Mouse (Mus musculus): ENCODE measurements at regions not wholly inside any gene's neighbourhood (a gene's known extent, or its start where the extent isn't known, plus 50 kb on each side); places are given as distances from the start of the nearest gene placed in this dataset.
A peak's percentile ranks its signal among the peaks of the same experiment; 100 is the strongest.

DNA sequence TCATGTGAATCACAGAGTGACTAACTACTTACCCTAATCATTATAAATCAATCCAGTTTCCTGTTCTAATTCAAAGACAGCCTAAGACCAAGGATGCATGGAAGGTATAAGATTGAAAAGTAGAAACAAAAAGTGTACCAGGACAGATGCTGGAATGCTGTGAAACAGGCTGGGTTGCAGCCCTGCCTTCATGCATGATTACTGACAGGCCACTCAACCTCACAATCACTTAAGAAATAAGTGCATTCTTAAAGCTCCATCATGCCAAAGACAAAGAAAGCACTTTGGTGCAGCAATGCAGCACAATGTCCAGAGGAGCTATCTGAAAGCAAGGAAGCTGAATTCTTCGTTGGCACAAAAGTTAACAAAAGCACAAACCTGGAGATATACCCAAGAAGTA, 2810.4 kb downstream of the 9330182O14Rik start:
- Histone ChIP-seq H3K27me3 (ENCODE audit: insufficient read depth, low read length) (no peaks in the 10 kb centered on the region), H3K9me3 (ENCODE audit: low read length) (no peaks in the 10 kb centered on the region), H3K4me1 (replicated peaks; ENCODE audit: low read depth, low read length) (0 out of 2 replicates have a peak, but pooled peaks cover 4% of the 10 kb centered on the region), H3K4me3 (replicated peaks; ENCODE audit: low read length) (no peak overlapping the region), H3K36me3 (ENCODE audit: insufficient read depth, low read length) (no peaks in the 10 kb centered on the region)
- TF ChIP-seq NANOG (IDR thresholded peaks at IDR 0.05; ENCODE audit: borderline replicate concordance, low read length), result no peak
- TF ChIP-seq CTCF (conservative IDR thresholded peaks at IDR 0.05; ENCODE audit: low read length), result no peak
- no peak for TF ChIP-seq POU5F1 (IDR thresholded peaks at IDR 0.05; ENCODE audit: borderline replicate concordance, low read length)

DNA sequence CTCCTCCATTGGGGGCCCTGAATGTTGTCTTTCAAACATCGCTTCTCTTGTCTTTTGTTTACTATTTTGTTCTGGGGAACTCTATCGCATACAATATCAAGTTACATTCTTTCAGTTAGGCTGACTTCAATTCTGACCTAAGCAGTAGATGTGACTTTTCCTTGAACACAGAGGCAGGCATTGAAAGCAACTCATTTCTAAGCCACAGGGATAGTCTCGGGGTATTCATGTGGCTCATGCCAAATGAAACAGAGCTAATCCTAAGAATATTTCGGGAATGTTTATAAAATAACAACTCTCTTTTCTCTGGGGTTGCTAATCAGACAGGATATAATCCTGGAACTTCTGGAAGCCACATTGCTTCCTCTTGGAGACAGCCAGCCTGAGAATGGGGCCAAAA, 2821.0 kb downstream of the 9330182O14Rik start:
- TF ChIP-seq POU5F1 (IDR thresholded peaks at IDR 0.05; ENCODE audit: borderline replicate concordance, low read length) (no peak), CTCF (conservative IDR thresholded peaks at IDR 0.05; ENCODE audit: low read length) (no peak), NANOG (IDR thresholded peaks at IDR 0.05; ENCODE audit: borderline replicate concordance, low read length) (no peak)
- Histone ChIP-seq H3K36me3 (ENCODE audit: insufficient read depth, low read length) (no peaks in the 10 kb centered on the region), H3K4me3 (replicated peaks; ENCODE audit: low read length) (no peak overlapping the region), H3K27me3 (ENCODE audit: insufficient read depth, low read length) (no peaks in the 10 kb centered on the region), H3K4me1 (replicated peaks; ENCODE audit: low read depth, low read length) (no peaks in the 10 kb centered on the region), H3K9me3 (ENCODE audit: low read length) (no peaks in the 10 kb centered on the region)

- TF ChIP-seq NANOG (IDR thresholded peaks at IDR 0.05; ENCODE audit: borderline replicate concordance, low read length) (no peak), CTCF (conservative IDR thresholded peaks at IDR 0.05; ENCODE audit: low read length) (peak; percentile 65)
- no peak overlapping the region for H3K4me3 ChIP-seq (replicated peaks; ENCODE audit: low read length)
- H3K4me1 ChIP-seq (replicated peaks; ENCODE audit: low read depth, low read length), result no peaks in the 10 kb centered on the region
- no peaks in the 10 kb centered on the region for H3K27me3 ChIP-seq (ENCODE audit: insufficient read depth, low read length)
- H3K36me3 ChIP-seq (ENCODE audit: insufficient read depth, low read length), result no peaks in the 10 kb centered on the region
- H3K9me3 ChIP-seq (ENCODE audit: low read length), result no peaks in the 10 kb centered on the region
Measured at GRCm38 (mm10) chr15:42962747-42963338, 2828.7 kb downstream of the 9330182O14Rik start.

- TF ChIP-seq POU5F1 (IDR thresholded peaks at IDR 0.05; ENCODE audit: borderline replicate concordance, low read length) (no peak), NANOG (IDR thresholded peaks at IDR 0.05; ENCODE audit: borderline replicate concordance, low read length) (no peak), CTCF (conservative IDR thresholded peaks at IDR 0.05; ENCODE audit: low read length) (no peak)
- Histone ChIP-seq H3K4me1 (replicated peaks; ENCODE audit: low read depth, low read length) (no peaks in the 10 kb centered on the region), H3K4me3 (replicated peaks; ENCODE audit: low read length) (no peak overlapping the region), H3K27me3 (ENCODE audit: insufficient read depth, low read length) (no peaks in the 10 kb centered on the region), H3K9me3 (ENCODE audit: low read length) (no peaks in the 10 kb centered on the region), H3K36me3 (ENCODE audit: insufficient read depth, low read length) (no peaks in the 10 kb centered on the region)
Measured at GRCm38 (mm10) chr15:42965314-42965713, 2831.1 kb downstream of the 9330182O14Rik start.

Measured in E14TG2a.4 (cell line).